Mouse (Mus musculus): Measurements from ENCODE around the gene Bcl2l1.

Bcl2l1 gene

DNA sequence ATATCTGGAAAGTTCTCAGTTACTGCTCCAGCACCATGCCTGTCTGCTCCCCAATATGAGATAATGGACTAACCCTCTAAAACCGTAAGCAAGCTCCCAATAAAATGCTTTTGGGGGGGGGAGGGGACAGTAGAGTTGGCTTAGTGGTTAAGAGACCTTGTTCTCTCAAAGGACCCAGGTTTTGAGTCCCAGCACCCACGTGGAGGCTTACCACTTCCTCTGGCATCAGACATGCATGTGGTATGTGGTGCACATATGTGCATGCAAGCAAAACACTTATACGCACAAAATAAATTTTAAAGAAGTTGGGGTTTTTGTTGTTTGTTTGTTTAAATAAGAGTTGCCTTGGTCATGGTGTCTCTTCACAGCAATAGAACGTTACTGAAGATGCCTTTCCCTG lies 56.2 kb downstream of the Bcl2l1 start:
- ChIA-PET CTCF (interaction anchor here in 3 of 4 experiments (0.6 to 1.7 kb wide), 6 partner anchors 9 to 222 kb away, joined by 3 to 8 read pairs (median 3); no protein-coding TSS in a partner anchor), POLR2A (interaction anchor here in 2 of 4 experiments (0.6 to 2.7 kb wide), 12 partner anchors 9 to 82 kb away, joined by 3 to 7 read pairs (median 3); no protein-coding TSS in a partner anchor)

DNA sequence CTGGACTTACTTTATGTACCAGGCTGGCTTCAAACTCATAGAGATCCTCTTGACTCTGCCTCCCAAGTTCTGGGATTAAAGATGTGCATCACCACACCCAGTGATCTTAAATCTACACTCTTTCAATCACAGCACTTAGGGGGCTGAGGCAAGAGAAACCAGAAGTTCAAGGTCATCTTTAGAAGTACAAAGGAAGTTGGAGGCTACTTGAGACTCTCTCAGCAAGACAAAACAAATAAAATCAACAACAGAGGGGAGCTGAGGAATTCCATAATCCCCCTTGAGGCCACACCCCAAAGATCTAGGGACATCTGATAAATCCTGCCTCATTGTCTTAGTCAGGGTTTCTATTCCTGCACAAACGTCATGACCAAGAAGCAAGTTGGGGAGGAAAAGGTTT lies 59.3 kb downstream of the Bcl2l1 start:
- POLR2A ChIA-PET = interaction anchor here (0.6 to 10.2 kb wide), 43 partner anchors 8 to 102 kb away, joined by 3 to 150 read pairs (median 4); partner anchors contain the start of genes Bcl2l1 (in 2 of the 4), Mcts2 (in 2 of the 4), H13 (in 1 of the 4) and Tpx2 (in 1 of the 4)
- CTCF ChIA-PET = interaction anchor here in 2 of 4 experiments (0.9 to 2.1 kb wide), 4 partner anchors 9 to 76 kb away, joined by 3 to 6 read pairs (median 4); no protein-coding TSS in a partner anchor

DNA sequence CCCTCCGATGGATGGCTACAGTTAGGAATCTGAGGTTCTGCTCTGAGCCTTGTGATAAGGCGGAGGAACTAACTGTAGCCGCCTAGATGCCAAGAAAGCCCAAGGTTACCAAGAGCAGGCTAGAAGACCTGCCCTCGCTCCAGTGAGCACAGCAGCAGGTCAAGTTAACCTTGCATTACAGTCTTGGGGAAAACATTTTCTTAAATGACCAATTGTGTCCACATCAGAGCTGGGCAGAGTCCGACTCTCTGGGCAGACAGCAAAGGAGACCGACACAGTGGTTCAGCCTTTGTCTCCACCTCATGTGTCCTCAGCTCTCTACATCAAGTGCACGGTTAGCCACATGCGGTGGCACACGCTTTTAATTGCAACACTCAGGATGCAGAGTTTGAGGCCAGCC lies 60.0 kb downstream of the Bcl2l1 start:
- CTCF ChIA-PET = interaction anchor here in 3 of 4 experiments (0.6 to 2.1 kb wide), 4 partner anchors 8 to 75 kb away, joined by 3 to 6 read pairs (median 4); no protein-coding TSS in a partner anchor
- POLR2A ChIA-PET = interaction anchor here (0.7 to 10.2 kb wide), 33 partner anchors 9 to 102 kb away, joined by 3 to 150 read pairs (median 6); partner anchors contain the start of genes Mcts2 (in 2 of the 4), Bcl2l1 (in 1 of the 4) and H13 (in 1 of the 4)

DNA sequence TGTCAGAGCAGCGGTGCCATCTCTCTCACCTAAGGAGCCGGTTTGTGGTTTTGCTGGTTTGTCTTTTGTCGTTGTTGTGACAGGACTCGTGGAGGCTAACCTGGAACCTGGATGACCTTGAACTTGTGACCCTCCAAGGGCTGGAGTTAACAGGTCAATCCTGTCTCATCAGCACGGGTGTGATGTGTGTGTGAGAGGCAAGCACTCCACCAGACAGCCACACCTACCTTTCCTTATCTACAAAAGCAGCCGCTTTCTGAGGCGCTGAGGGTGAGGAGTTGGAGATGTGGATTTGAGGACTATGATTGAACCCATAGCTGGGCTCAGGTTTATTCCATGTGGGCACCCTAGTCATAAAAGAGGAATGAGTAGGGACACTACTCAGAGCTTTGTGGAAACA lies 61.9 kb downstream of the Bcl2l1 start:
- ChIA-PET CTCF (interaction anchor here in 3 of 4 experiments (0.7 to 6.2 kb wide), 8 partner anchors 22 to 100 kb away, joined by 3 to 102 read pairs (median 20); partner anchors contain the start of genes Bcl2l1 (in 1 of the 3) and H13 (in 1 of the 3)), POLR2A (interaction anchor here in 3 of 4 experiments (0.6 to 10.2 kb wide), 41 partner anchors 8 to 92 kb away, joined by 3 to 150 read pairs (median 4); partner anchors contain the start of genes Bcl2l1 (in 1 of the 3), Cox4i2 (in 1 of the 3) and Id1 (in 1 of the 3))

DNA sequence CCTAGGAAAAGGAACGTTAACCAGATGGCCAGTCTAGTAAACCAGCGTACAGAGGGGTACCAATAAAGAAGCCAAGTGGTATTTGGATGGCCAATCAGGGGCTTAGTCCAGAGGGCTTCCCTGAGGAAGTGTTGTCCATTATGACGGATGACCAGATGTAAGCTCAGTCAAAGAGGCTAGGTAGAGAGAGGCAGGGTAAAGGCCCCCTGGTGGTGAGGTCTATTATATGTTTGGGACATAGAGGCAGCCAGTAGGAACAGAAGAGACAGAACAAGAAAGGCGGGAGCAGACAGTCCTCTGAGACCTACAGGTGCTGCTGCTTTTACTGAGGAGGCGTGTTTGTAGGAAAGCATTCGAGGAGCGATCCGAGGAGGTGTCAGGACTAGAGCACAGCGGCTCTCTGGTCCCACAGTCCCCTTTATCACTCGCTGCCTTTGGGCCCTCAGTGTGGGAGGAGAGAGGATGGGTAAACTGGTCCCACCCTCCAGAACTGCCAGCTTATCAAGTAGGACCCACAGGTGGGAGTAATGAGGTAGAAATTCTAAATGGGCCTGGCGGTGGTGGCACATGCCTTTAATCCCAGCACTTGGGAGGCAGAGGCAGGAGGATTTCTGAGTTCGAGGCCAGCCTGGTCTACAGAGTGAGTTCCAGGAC lies 63.8 kb downstream of the Bcl2l1 start:
- POLR2A ChIA-PET = interaction anchor here (0.5 to 10.2 kb wide), 44 partner anchors 10 to 423 kb away, joined by 3 to 150 read pairs (median 4); partner anchors contain the start of genes Cox4i2 (in 3 of the 4), H13 (in 2 of the 4), Mcts2 (in 2 of the 4) and Bcl2l1 (in 1 of the 4)
- CTCF ChIA-PET = interaction anchor here (0.6 to 6.2 kb wide), 58 partner anchors 9 to 355 kb away, joined by 3 to 102 read pairs (median 6); partner anchors contain the start of genes Bcl2l1 (in 2 of the 4), H13 (in 2 of the 4), Cox4i2 (in 1 of the 4) and Id1 (in 1 of the 4)

DNA sequence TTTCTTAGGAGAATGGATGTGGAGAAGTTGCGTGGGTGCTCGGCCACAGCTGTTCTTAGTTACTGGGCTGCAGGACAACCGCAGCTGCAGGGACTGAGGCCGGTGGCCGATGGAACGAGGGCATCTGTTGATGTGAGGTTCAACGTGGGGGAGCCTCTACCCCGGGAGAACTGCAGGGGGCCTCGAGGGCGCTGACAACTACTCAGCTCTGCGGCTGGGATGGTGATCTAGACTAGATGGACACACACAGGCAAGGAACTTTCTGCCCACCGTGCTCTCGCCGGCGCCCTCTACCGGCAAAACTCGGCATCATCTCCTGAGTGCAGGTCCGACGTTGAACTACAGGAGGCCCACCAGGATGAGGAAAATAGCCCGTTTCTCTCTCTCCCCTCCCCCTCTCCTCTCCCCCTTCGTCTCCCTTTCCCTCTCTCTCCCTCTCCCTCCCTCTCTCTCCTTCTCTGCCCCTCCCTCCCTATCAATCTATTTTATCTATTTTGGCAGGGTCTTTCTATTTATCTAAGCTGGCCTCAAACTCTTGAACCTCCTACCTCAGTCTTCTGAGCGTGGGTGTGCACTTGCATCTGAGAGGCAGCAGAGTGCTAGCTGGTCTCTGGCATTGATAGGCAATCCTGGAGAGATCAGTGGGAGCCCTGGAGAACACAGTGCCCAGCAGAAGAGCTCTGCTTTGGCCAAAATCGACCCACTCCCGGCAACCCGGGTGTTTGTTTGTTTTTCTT lies 65.0 kb downstream of the Bcl2l1 start:
- ChIA-PET CTCF (interaction anchor here (0.6 to 6.2 kb wide), 91 partner anchors 8 to 782 kb away, joined by 3 to 102 read pairs (median 5); partner anchors contain the start of genes Cox4i2 (in 3 of the 4), Bcl2l1 (in 2 of the 4), H13 (in 2 of the 4) and Id1 (in 1 of the 4)), POLR2A (interaction anchor here (0.6 to 10.2 kb wide), 40 partner anchors 8 to 1063 kb away, joined by 3 to 150 read pairs (median 6); partner anchors contain the start of genes Cox4i2 (in 3 of the 4), H13 (in 2 of the 4), Id1 (in 2 of the 4) and Bcl2l1 (in 1 of the 4))

DNA sequence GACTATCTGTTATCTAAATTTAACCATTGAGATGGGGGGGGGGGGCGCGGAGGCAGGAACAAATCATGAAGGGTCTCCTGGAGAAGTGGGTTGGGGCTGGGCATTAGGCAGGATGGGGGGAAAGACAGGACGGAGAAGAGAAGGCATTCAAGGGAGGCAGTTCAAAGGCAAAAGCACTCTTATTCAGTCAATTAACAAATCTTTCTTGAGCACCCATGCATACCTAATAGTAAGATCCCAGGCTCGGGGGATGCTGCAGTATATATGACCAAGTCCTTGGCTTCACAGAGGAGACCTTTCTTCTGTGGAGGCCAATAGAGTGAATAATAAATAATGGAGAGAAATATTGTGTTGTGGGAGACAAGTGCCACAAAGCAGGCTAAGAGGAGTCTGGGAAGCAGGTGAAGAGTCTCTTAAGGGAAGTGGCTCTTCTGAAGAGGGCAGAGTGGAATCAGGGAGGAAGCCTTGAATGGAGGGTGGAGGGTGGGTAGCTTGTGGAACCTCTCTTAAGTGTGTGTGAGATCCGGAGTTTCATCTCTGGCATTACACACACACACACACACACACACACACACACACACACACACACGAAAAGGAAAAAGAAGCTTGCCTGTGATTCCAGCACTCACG lies 66.4 kb downstream of the Bcl2l1 start:
- ChIA-PET POLR2A (interaction anchor here (0.5 to 10.2 kb wide), 25 partner anchors 9 to 1132 kb away, joined by 3 to 150 read pairs (median 6); partner anchors contain the start of genes Id1 (in 2 of the 4) and Bcl2l1 (in 1 of the 4)), CTCF (interaction anchor here (0.6 to 6.2 kb wide), 25 partner anchors 10 to 149 kb away, joined by 3 to 102 read pairs (median 6); partner anchors contain the start of genes Cox4i2 (in 2 of the 4), H13 (in 2 of the 4), Bcl2l1 (in 1 of the 4) and Tpx2 (in 1 of the 4))

DNA sequence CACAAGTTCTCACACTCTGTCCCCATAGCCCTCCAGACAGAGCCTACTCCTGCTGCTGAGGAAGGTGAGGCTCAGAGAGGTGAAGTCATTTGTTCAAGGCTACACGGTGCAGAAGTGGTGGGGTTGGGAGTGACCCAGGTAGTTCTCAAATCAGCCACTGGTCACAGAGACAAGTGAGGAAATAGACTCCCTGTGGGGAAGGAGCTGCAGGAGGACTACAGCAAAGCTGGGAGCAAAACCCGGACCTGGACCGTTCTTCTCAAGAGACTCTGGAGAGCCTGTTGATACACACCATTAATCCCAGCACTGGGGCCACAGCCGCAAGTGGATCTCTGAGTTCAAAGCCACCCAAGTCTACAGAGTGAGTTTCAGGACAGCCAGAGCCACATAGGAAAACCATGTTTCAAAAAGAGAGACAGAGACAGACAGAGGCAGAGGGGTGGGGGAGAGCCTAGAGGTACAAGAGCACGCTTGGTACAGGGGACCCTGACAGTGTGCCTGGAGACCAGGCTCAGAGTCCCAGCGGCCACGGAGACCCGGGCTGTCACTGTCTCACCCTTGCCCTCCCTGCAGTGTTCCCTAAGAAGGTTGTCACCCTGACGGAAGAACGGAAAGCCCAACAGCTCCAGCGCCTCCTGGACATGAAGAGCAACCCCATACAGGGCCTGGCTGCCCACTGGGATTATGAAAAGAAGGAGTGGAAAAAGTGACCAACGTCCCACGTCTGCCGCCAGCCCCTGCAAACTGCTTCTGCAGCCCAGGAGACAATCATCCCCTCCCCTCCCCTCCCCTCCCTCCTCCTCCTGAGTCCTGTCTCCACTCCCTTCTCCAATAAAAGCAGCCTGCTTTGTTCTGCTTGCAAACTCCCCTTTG lies 67.1 kb downstream of the Bcl2l1 start:
- ChIA-PET CTCF (interaction anchor here in 2 of 4 experiments (0.6 to 6.2 kb wide), 10 partner anchors 11 to 147 kb away, joined by 3 to 45 read pairs (median 5); partner anchors contain the start of genes Bcl2l1 (in 1 of the 2), Cox4i2 (in 1 of the 2), H13 (in 1 of the 2) and Tpx2 (in 1 of the 2)), POLR2A (interaction anchor here (0.6 to 10.2 kb wide), 25 partner anchors 8 to 1015 kb away, joined by 3 to 150 read pairs (median 5); partner anchors contain the start of genes Id1 (in 2 of the 4), Bcl2l1 (in 1 of the 4), Cox4i2 (in 1 of the 4) and Mcts2 (in 1 of the 4))

DNA sequence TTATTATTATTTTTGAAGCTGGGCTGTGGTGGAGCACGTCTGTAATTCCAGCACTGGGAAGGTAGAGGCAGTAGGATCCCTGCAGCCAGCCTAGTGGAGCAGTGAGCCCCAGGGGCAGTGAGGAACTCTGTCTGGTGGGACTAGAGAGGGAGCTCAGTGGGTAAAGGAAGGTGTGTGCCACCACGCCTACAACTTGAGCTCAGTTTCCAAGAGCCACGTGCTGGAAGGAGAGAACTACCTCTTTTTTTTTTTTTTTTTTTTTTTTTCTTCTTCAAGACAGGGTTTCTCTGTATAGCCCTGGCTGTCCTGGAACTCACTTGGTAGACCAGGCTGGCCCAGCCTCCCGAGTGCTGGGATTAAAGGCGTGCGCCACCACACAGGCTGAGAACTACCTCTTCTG lies 68.2 kb downstream of the Bcl2l1 start:
- ChIA-PET CTCF (interaction anchor here (0.6 to 2.6 kb wide), 15 partner anchors 9 to 430 kb away, joined by 3 to 13 read pairs (median 6); partner anchors contain the start of genes Bcl2l1 (in 1 of the 4), Cox4i2 (in 1 of the 4) and Id1 (in 1 of the 4)), POLR2A (interaction anchor here (0.6 to 10.2 kb wide), 27 partner anchors 8 to 94 kb away, joined by 3 to 150 read pairs (median 4); partner anchors contain the start of genes Id1 (in 2 of the 4), Bcl2l1 (in 1 of the 4) and Cox4i2 (in 1 of the 4))

DNA sequence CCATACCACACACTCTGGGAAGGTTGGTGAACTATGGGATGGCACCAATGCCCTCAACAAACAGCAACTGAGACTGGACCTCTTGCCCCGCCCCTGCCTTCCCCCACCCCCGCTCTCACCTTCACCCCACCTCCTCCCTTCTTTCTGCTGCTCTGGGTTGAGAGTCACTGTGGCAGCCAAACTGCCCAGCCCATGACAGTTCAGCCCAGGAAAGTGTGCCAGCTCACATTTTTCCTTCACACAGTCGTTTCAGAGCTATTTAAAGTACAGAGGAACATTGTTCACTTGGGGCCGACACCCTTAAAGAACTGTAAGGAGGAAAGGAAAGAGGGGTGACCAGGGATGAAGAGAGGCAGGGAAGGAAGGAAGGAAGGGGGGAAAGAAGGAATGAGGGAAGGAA lies 73.2 kb downstream of the Bcl2l1 start:
- POLR2A ChIA-PET = interaction anchor here in 1 of 4 experiments (0.5 to 1.2 kb wide), 3 partner anchors 46 to 187 kb away, joined by 3 read pairs; no protein-coding TSS in a partner anchor

DNA sequence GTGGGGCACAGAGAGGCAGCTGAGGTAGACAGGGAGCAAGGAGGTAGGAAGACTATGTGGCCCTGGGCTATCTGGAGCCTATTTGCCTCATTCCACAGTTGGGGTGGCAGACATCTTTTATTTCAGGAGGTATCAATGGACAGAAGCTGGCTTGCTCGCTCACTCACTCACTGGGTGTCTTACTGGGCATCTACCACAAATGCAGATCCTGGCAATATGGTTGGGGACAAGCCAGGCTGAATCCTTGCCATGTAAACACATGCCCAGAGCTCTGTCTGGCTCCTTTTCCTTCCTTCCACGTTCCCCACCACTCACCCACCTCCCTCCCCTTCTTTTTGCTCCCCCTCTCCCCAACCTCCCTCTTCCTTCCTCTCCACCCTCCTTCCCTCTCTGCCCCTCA lies 74.0 kb downstream of the Bcl2l1 start:
- ChIA-PET CTCF (interaction anchor here in 2 of 4 experiments (1.1 to 1.6 kb wide), 2 partner anchors 10 to 12 kb away, joined by 5 to 7 read pairs; no protein-coding TSS in a partner anchor), POLR2A (interaction anchor here in 2 of 4 experiments (1.1 to 1.5 kb wide), 5 partner anchors 7 to 72 kb away, joined by 3 to 5 read pairs (median 3); no protein-coding TSS in a partner anchor)

More for the DNA sequence above, 73.2 kb downstream of the Bcl2l1 start:
- CTCF ChIA-PET = interaction anchor here in 2 of 4 experiments (0.6 to 1.1 kb wide), 2 partner anchors 9 to 54 kb away, joined by 3 to 7 read pairs; no protein-coding TSS in a partner anchor

DNA sequence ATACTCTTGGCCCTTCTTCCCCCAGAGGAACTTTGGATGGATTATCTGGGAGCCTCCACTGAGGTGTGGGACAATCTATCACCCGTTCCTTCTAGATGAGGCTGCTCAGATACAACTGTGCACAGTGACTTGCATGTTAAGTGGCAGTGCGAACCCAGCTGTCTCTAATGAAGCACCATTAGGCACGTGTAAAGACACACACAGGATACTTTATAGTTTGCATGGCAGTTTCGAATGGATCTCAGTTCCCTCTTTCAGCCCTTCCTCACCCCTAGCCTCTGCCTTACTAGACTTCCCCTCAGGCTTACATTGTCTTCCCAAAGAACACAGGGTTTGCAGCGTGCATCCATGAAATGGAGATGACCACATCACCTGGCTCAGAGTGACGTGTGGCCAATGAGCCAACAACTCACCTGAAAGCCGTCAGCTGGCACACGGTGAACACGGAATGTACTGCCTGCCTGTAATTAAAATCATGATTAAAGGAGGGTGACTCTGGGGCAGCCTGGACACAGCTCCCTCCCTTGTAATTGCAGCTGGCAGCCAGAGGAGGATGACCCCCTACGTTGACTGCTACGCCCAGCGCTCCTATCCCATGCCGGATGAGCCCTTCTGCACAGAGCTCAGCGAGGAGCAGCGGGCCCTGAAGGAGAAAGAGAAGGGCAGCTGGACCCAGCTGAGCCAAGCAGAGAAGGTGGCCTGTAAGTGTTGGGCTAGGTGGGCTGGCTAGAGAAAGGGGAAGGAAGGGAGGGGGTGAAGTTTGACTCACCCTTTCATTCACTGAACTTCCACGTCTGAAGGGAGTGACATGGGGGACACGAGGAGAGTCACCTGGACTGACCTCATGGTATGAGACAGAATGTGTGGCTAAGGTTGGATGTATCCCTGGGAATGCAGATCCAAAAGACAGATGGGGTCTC lies 74.8 kb downstream of the Bcl2l1 start:
- POLR2A ChIA-PET = interaction anchor here in 2 of 4 experiments (0.8 to 1.6 kb wide), 5 partner anchors 8 to 64 kb away, joined by 3 to 5 read pairs (median 3); no protein-coding TSS in a partner anchor
- CTCF ChIA-PET = interaction anchor here in 2 of 4 experiments (0.6 to 1.6 kb wide), 2 partner anchors 11 to 73 kb away, joined by 3 to 5 read pairs; no protein-coding TSS in a partner anchor

DNA sequence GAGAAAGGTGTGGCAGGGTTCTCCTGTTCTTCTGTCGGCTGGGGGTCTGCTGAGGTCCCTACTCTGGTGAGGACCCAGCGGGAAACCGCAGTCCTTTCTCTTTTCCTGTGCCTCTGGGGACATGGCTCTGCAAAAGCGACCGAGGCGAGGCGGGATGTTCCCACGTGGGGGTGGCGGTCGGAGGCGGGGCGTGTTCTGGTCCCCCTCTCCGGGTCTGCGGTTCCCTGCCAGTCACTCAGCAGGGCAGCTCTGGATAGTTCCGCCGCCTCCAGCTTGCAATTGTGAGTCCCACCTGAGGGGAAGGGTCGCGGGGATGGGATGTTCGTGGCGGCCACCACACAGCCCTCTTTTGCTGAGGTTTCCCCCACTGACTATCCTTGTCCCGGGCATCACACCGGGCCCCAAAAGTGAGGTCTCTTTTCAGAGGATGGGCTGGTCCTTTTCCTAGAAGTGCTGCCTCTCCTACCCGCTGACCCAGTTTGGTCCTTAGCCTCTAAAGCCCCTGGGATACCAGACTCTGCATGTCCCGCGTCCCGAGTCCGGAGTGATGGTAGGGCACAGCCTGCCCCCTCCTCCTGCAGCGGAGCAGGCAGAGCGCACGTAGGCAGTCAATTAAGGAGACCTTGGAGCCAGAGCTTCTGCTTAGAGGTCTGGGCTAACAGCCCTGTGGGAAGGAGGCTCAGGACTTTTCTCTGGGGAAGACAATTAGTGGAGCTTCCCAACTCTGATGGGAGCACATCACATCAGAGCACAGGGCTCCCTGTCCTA lies 77.4 kb downstream of the Bcl2l1 start, which contains the start of gene Cox4i2:
TSS of gene Cox4i2 (plus strand) at position 230 of the 768 bp plus-strand sequence.
- POLR2A ChIA-PET = interaction anchor here (0.5 to 1.6 kb wide), 27 partner anchors 9 to 411 kb away, joined by 3 to 8 read pairs (median 3); partner anchors contain the start of genes H13 (in 1 of the 4) and Mcts2 (in 1 of the 4)
- CTCF ChIA-PET = interaction anchor here (0.5 to 1.6 kb wide), 11 partner anchors 10 to 85 kb away, joined by 3 to 12 read pairs (median 5); no protein-coding TSS in a partner anchor
